Mouse (Mus musculus) stomach, embryonic 15.5 days (tissue): ENCODE results near the gene Fras1. TPM values are rescaled to one million over a fixed set of nuclear protein-coding genes. Genes with fewer than 3 reads are reported as not detected.

Experiments used
- ATAC-seq: fragments of 200-750 bp; cut with Nextera tagmentation; 2 replicates; pipeline ENCODE4 v1.8.0; 2017; ENCODE audit warnings: low read depth, moderate number of reproducible peaks, moderate TSS enrichment; ENCODE audit not compliant: insufficient read depth, low FRiP score
- H3K27ac ChIP-seq: fragments of 300-500 bp; sonication (generic); 2 replicates; pipeline ENCODE4 v1.5.1; 2015; ENCODE audit warnings: mild to moderate bottlenecking, inconsistent platforms
- H3K27me3 ChIP-seq: fragments of 300-500 bp; sonication (generic); replicated peaks from 2 replicates; pipeline ENCODE4 v1.6.1; 2015; ENCODE audit warnings: inconsistent platforms
- H3K36me3 ChIP-seq: fragments of 300-500 bp; sonication (generic); 2 replicates; pipeline ENCODE4 v1.6.1; 2015; ENCODE audit warnings: inconsistent platforms
- H3K4me1 ChIP-seq: fragments of 300-500 bp; sonication (generic); 2 replicates; pipeline ENCODE4 v1.6.1; 2015; ENCODE audit warnings: inconsistent platforms
- H3K4me2 ChIP-seq: fragments of 300-500 bp; sonication (generic); 2 replicates; pipeline ENCODE4 v1.6.1; 2015; ENCODE audit warnings: mild to moderate bottlenecking, inconsistent platforms
- H3K4me3 ChIP-seq: fragments of 300-500 bp; sonication (generic); replicated peaks from 2 replicates; pipeline ENCODE4 v1.5.1; 2015; ENCODE audit warnings: inconsistent platforms
- H3K9ac ChIP-seq: fragments of 300-500 bp; sonication (generic); 2 replicates; pipeline ENCODE4 v1.6.1; 2015; ENCODE audit warnings: inconsistent platforms
- H3K9me3 ChIP-seq: fragments of 300-500 bp; sonication (generic); 2 replicates; pipeline ENCODE4 v1.6.1; 2016; ENCODE audit warnings: inconsistent platforms
- WGBS: fragments of 180-500 bp; shearing (Covaris S2); methylation state at CpG from one replicate; pipeline ENCODE4 v1.1.7; 2015; 5-methylcytosine and 5-hydroxymethylcytosine counted together
- polyA plus RNA-seq: library from polyadenylated mRNA; unstranded; fragments of >200 nt; fragmentation: Nextera tagmentation; extraction: Ambion mirVana; gene quantifications from 2 replicates; pipeline ENCODE4 v1.2.1, GENCODE M21; 2015

Gene Fras1
- polyA plus RNA-seq, 1 experiment from 2014 or later = 20.3 TPM

DNA sequence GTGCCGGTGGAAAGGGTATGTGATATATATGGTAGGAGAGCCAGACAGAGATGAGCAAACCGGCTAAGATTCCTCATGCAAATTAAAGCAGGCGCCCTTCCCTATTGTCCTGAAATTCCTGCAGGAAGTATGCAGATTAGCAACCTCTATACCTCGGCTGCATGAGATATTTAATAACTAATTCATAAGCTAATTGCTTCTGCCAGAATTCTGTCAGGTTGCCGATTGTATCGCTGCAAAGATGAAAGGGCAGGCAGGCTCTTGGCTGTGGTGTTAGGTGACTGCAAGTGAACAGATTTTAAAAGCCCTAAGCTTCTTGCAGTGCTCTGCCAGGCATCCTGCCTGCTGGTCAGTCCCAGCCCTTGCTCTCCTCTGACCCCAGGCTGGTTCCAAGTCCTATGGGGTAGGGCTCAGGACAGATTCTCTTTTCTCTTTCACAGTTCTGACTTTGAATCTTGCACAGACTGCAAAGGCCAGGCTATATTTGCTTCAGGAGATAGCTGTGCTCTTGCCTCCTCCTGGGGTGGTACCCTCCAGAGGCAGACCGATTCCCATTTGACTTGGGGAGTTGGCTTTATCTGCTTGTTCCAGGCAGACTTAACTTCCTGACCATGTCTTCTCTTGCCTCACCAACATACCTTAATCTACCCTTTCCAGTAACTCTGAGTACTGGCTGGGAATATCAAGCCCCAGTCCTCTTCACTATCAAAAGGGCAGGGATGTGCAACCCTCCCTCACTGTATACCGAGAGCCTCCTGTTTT, 342.7 kb downstream of the Fras1 start:
- no peaks in the 10 kb centered on the region for H3K4me1 ChIP-seq
- no peaks in the 10 kb centered on the region for H3K36me3 ChIP-seq
- 60% methylated on average over 8 of the region's 8 CpGs for WGBS
- no peaks in the 10 kb centered on the region for H3K9me3 ChIP-seq
- no peak overlapping the region for H3K27ac ChIP-seq
- no peak overlapping the region for H3K9ac ChIP-seq
- no peaks in the 10 kb centered on the region for H3K27me3 ChIP-seq
- H3K4me3 ChIP-seq = no peak overlapping the region
- no peak overlapping the region for H3K4me2 ChIP-seq
- ATAC-seq = no peak

DNA sequence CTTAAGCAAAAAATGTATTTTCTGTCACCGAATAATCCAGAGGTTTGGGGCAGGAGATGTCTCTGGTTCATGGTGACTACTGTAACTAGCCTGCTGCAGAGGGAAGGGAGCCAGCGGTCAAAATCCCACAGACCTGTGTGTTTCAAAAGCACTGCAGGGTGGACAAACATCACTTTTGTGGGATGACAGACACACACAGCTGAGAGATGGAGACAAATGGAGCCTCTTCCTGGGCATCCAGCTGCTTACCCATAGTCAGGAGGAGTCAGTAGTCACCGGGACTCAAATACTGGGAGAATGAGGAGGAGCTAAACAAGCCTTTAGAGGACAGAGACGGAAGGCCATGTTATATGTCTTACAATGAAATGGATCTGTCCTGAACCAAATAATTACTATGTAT, 343.9 kb downstream of the Fras1 start:
- Histone ChIP-seq H3K9ac (no peak overlapping the region), H3K27ac (no peak overlapping the region), H3K27me3 (no peaks in the 10 kb centered on the region), H3K36me3 (no peaks in the 10 kb centered on the region), H3K4me2 (no peak overlapping the region), H3K4me1 (no peaks in the 10 kb centered on the region), H3K9me3 (no peaks in the 10 kb centered on the region), H3K4me3 (no peak overlapping the region)
- no peak for ATAC-seq
- WGBS = 89% methylated on average over 4 of the region's 4 CpGs

DNA sequence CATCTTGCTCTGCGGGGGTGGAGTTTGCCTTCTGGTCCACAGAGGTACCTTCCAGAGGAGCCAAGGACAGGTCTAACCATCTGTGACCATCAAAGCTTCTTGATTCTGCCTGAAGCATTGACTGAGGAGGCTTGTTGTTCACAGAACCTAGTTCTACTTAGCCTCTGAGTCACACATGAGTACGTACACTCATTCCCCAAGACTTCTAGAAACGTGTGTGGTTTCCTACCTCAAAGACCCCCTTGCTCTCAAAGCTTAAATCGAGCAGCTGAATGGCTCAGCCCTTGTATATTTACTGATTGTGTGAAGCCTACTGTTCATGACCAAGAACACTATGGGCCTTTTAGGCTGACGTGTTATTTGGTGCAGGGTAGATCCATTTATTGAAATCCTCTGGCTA, 344.8 kb downstream of the Fras1 start:
- WGBS = 84% methylated on average over 5 of the region's 5 CpGs

DNA sequence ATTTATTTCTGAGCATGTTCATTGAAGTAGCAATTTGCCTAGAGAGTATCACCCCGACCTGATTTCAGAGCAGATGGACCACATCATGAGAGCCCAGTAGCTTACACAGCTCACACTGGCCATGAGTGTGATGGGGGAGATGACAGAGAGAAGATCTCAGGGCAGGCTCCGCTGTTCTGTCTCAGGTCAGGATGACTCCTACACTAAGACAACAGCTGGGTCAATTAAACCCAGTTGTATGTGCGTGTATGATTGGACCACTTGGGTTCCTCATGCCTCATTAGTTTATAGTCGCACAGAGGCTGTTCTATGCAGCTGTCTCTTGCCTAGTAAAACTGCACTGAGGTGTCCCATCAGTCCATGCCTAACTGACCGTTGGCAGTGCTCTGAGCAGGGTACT, 345.5 kb downstream of the Fras1 start:
- WGBS = 83% methylated on average over 5 of the region's 5 CpGs
- no peak overlapping the region for H3K9ac ChIP-seq
- H3K27ac ChIP-seq = no peak overlapping the region
- no peaks in the 10 kb centered on the region for H3K27me3 ChIP-seq
- no peaks in the 10 kb centered on the region for H3K36me3 ChIP-seq
- no peak overlapping the region for H3K4me2 ChIP-seq
- ATAC-seq = no peak
- no peaks in the 10 kb centered on the region for H3K9me3 ChIP-seq
- H3K4me3 ChIP-seq = no peak overlapping the region
- no peaks in the 10 kb centered on the region for H3K4me1 ChIP-seq

More for the DNA sequence above, 344.8 kb downstream of the Fras1 start:
- Histone ChIP-seq H3K9ac (no peak overlapping the region), H3K4me1 (no peaks in the 10 kb centered on the region), H3K9me3 (no peaks in the 10 kb centered on the region), H3K4me3 (no peak overlapping the region), H3K4me2 (no peak overlapping the region), H3K27me3 (no peaks in the 10 kb centered on the region), H3K27ac (no peak overlapping the region), H3K36me3 (no peaks in the 10 kb centered on the region)
- no peak for ATAC-seq

DNA sequence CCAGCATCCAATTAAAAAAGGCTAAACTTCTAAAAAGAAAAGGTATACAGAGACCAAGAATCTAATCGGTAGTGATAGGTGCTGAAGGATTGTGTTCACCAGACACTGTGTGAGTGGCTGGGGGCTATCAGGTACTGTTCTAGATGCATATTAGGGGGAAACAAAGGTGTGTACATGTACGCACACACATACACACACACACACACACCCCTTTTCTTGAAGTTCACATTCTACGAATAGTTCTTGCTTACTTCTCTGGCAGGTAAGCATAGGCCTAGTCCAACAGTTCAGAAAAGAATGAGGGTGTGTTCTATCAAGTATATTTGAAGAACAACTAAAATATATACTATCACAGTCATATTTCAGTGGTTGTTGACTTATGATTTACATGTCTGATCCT, 348.9 kb downstream of the Fras1 start:
- no peaks in the 10 kb centered on the region for H3K36me3 ChIP-seq
- H3K9ac ChIP-seq = no peak overlapping the region
- H3K27ac ChIP-seq = no peak overlapping the region
- no peaks in the 10 kb centered on the region for H3K4me1 ChIP-seq
- no peak overlapping the region for H3K4me2 ChIP-seq
- 57% methylated on average over 3 of the region's 3 CpGs for WGBS
- no peaks in the 10 kb centered on the region for H3K9me3 ChIP-seq
- no peaks in the 10 kb centered on the region for H3K27me3 ChIP-seq
- H3K4me3 ChIP-seq = no peak overlapping the region
- ATAC-seq = no peak

DNA sequence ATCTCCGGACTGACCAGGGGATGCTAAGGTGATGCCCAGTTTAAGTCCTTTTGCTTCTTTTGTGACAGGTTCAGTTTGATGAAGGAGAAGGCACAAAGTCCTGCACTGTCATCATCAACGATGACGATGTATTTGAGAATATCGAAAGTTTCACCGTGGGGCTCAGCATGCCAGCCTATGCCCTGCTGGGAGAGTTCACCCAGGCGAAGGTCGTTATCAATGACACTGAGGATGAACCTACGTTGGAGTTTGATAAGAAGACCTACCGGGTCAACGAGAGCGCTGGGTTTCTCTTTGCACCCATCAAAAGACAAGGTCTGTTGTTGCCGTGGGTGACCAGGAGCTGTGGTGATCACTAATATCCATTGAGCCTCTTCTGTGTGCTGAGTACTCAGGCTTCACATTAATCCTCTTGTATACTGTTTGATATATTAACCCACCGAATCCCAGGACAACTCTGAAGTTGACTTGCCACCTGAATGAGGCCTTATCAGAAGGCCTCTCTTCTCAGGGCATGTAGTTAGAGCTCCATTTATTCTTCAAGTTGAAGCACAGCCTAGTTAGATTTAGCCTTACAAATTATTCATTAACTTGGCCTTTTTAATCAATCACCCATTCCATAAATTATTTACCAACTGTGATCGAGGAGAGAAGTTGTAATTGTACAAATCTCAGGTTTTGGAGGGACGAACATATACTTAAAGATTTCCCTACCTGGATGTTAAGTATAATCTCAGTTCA, 365.6 kb downstream of the Fras1 start:
- H3K4me2 ChIP-seq = no peak overlapping the region
- H3K9me3 ChIP-seq = no peaks in the 10 kb centered on the region
- WGBS = 73% methylated on average over 15 of the region's 15 CpGs
- no peak overlapping the region for H3K9ac ChIP-seq
- ATAC-seq = no peak; the same call in 1 of the 2 replicates
- H3K4me1 ChIP-seq = no peaks in the 10 kb centered on the region
- no peaks in the 10 kb centered on the region for H3K27me3 ChIP-seq
- H3K4me3 ChIP-seq = no peak overlapping the region
- H3K27ac ChIP-seq = no peak overlapping the region
- H3K36me3 ChIP-seq = no peaks in the 10 kb centered on the region; the same call in 1 of the 2 replicates

DNA sequence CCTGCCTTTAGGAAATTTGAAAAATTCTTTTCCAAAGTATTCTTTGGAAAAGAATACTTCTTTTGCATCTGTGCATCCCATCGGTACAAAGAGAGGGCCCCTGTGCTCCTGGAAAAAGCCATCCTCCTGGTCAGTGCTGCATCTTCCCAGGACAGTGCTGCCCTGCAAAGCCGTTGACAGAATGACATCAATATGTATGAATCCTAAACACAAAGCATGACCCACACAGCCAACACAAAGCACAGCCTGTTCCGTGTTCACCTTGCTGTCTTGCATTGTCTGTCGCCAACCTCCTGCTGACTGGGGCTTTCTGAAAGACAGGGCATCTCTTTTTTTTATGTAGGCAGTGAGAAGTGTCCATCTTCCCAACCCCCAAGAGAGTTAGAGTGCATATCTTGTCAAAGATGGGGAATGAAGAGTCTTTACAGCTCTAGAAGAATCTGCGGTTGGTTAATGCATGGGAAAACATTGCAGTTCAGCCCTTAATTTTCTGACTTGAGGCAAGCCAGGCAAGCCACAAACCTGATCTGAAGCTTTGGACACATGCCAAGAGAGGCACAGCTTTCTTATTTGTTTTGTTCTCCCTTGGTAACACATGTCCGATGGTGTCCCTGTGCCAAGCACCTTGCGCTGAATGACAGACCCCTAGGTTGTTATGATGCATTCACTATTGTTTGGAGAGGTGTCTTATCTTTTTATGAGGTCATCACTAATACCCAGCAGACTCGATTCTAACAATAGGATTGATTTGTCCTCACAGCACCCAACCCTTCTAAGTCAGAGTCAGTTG, 373.6 kb downstream of the Fras1 start:
- H3K4me3 ChIP-seq = no peak overlapping the region
- no peaks in the 10 kb centered on the region; the same call in 1 of the 2 replicates for H3K4me1 ChIP-seq
- no peak overlapping the region for H3K9ac ChIP-seq
- H3K36me3 ChIP-seq = no peaks in the 10 kb centered on the region; the same call in 1 of the 2 replicates
- H3K4me2 ChIP-seq = no peak overlapping the region
- no peak overlapping the region for H3K27ac ChIP-seq
- WGBS = 78% methylated on average over 8 of the region's 8 CpGs
- H3K9me3 ChIP-seq = no peaks in the 10 kb centered on the region
- no peaks in the 10 kb centered on the region for H3K27me3 ChIP-seq
- ATAC-seq = no peak

DNA sequence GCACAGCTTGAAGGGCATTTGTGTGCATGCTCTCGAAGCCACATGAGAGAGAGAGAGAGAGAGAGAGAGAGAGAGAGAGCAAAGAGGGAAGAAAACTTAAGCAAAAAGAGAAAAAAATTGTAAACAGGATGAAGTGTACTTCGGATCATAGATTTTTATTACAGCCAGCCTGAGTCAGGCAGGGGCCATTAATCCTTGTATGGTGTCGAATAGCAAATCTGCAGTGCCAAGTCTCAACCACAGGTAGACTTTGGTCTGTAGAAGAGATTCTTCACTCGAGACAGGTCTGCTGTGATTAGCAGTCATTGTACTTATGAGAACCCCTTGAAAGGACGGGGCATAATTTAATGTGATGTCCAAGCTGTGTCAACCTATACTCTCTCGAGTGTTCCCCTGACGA, 383.9 kb downstream of the Fras1 start:
- H3K27ac ChIP-seq = no peak overlapping the region
- no peaks in the 10 kb centered on the region for H3K27me3 ChIP-seq
- H3K9me3 ChIP-seq = no peaks in the 10 kb centered on the region
- H3K9ac ChIP-seq = no peak overlapping the region
- H3K36me3 ChIP-seq = peaks cover 7% of the 10 kb centered on the region; the same call in 1 of the 2 replicates
- H3K4me2 ChIP-seq = no peak overlapping the region
- no peaks in the 10 kb centered on the region for H3K4me1 ChIP-seq
- WGBS = 74% methylated on average over 7 of the region's 7 CpGs
- ATAC-seq = no peak
- no peak overlapping the region for H3K4me3 ChIP-seq

DNA sequence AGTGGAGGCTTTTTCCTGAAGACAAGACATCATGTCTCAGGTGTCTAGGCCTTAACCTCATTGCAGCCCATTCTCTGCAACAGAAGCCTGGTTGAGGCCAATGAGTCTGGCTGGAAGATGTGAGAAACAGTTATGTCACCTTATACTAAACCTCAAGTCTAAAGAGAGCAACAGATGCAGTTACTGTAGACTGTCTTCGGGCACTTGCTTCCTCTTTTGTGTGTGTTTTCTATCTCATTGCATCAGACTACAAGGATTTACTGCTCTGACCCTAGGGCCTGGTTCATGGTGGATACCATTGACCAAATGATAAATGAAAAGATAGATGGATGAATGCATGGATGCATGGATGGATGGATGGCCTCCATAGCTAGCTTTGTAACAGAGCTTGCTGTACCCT, 388.3 kb downstream of the Fras1 start:
- no peak for ATAC-seq
- no peaks in the 10 kb centered on the region for H3K9me3 ChIP-seq
- H3K4me2 ChIP-seq = no peak overlapping the region
- H3K27ac ChIP-seq = no peak overlapping the region
- no peak overlapping the region for H3K9ac ChIP-seq
- 67% methylated on average over 1 of the region's 1 CpGs for WGBS
- H3K4me1 ChIP-seq = no peaks in the 10 kb centered on the region
- H3K4me3 ChIP-seq = no peak overlapping the region
- no peaks in the 10 kb centered on the region for H3K27me3 ChIP-seq
- peaks cover 7% of the 10 kb centered on the region; the same call in 1 of the 2 replicates for H3K36me3 ChIP-seq

DNA sequence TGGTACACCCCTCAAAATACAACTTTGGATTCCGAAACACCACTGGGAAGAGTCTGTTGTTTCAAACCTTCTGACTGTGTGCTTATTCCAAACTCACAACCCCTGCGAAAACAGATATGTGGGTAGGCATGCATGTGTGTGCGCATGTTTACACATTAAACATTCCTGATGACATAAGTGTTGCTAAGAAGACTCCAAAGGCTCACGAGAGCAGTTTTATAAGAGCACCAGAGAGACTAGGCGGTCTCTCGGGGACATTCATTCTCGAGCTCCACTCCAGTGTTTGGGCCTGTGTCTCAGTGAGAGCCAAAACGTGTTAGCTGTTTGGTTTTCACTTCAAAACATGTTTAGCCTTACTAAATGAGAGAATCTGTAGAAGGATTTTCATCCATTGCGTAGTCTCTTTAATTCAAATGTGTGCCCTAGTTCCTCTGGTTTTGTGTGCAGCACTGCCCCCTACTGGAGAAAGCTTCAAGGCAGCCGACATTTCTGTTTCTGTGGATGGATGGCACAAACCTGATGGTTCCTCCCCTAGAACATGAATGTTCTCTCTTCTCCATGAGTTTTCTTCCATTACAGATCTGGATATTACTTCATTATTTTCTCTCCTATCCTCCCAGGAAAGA, 395.2 kb downstream of the Fras1 start:
- Histone ChIP-seq H3K36me3 (no peaks in the 10 kb centered on the region), H3K4me1 (no peaks in the 10 kb centered on the region), H3K9ac (no peak overlapping the region), H3K9me3 (no peaks in the 10 kb centered on the region), H3K27me3 (no peaks in the 10 kb centered on the region), H3K27ac (no peak overlapping the region), H3K4me3 (no peak overlapping the region), H3K4me2 (no peak overlapping the region)
- no peak for ATAC-seq
- WGBS = 58% methylated on average over 10 of the region's 10 CpGs

DNA sequence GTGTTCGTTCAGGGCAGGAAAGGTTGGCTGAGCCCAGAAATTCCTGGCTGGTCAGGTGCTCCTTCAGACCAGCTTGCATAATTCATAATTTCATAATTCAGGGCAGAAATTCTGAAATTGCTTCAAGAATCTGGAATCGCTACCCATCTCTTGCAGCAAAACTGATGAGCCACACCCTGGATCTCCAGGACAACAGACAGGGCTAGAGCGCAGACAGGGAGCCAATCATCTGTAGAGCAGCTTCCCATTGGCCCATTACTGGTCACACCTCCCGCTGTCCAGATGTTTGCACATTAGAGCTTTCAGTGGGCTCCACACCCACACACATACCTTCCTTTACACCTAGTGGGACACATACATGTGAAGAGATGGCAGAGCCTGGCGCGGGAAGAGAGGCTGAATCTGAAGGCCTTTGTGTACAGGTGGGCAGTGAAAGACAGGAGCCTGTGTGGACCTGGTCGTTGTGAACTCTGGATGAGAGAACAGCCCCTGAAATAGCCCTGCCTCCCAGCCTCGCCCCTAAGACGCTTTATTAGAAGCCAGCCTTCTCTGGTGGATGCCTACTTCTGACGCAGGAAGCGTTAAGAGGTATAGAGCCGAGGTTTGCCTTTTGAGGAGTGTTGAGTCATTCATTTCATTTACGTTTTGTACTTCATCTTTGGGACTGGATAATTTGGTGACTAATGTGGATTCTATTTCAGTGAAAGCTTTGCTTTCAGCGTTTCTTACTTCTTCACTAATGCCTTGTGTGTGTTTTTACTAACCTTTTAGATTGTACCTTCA, 409.9 kb downstream of the Fras1 start:
- Histone ChIP-seq H3K4me1 (no peaks in the 10 kb centered on the region), H3K27ac (no peak overlapping the region), H3K27me3 (no peaks in the 10 kb centered on the region), H3K36me3 (no peaks in the 10 kb centered on the region), H3K9ac (no peak overlapping the region), H3K4me2 (no peak overlapping the region), H3K9me3 (no peaks in the 10 kb centered on the region), H3K4me3 (no peak overlapping the region)
- ATAC-seq = no peak
- WGBS = 79% methylated on average over 14 of the region's 14 CpGs
